Mouse (Mus musculus) kidney, embryonic 16.5 days (tissue): Measurements from ENCODE around the gene Pla2r1. TPM values are rescaled to one million over a fixed set of nuclear protein-coding genes. Genes with fewer than 3 reads are reported as not detected.

Experiments
- ATAC-seq: fragments of 200-750 bp; cut with Nextera tagmentation; 2 replicates; pipeline ENCODE4 v1.8.0; 2017; ENCODE audit warnings: moderate TSS enrichment; ENCODE audit not compliant: low FRiP score, low TSS enrichment
- H3K27ac ChIP-seq: fragments of 300-500 bp; sonication (generic); 2 replicates; pipeline ENCODE4 v1.5.1; 2014; ENCODE audit warnings: low read length
- H3K27me3 ChIP-seq: fragments of 300-500 bp; sonication (generic); 2 replicates; pipeline ENCODE4 v1.6.1; 2014; ENCODE audit warnings: low read length, control low read depth, mixed read lengths; ENCODE audit not compliant: insufficient read depth
- H3K36me3 ChIP-seq: fragments of 300-500 bp; sonication (generic); 2 replicates; pipeline ENCODE4 v1.6.1; 2014; ENCODE audit warnings: low read length, control low read depth, mixed read lengths; ENCODE audit not compliant: insufficient read depth
- H3K4me1 ChIP-seq: fragments of 300-500 bp; sonication (generic); 2 replicates; pipeline ENCODE4 v1.6.1; 2014; ENCODE audit warnings: low read length, control low read depth, mixed read lengths; ENCODE audit not compliant: insufficient read depth
- H3K4me2 ChIP-seq: fragments of 300-500 bp; sonication (generic); replicated peaks from 2 replicates; pipeline ENCODE4 v1.6.1; 2014; ENCODE audit warnings: low read depth, low read length
- H3K4me3 ChIP-seq: fragments of 300-500 bp; sonication (generic); 2 replicates; pipeline ENCODE4 v1.5.1; 2014; ENCODE audit warnings: mild to moderate bottlenecking, low read length
- H3K9ac ChIP-seq: fragments of 300-500 bp; sonication (generic); replicated peaks from 2 replicates; pipeline ENCODE4 v1.6.1; 2014; ENCODE audit warnings: low read length
- H3K9me3 ChIP-seq: fragments of 300-500 bp; sonication (generic); 2 replicates; pipeline ENCODE4 v1.6.1; 2016; ENCODE audit warnings: low read length, control low read depth
- WGBS: fragments of 180-500 bp; shearing (Covaris S2); extraction: QIAGEN DNeasy Blood & Tissue Kit; methylation state at CpG from one replicate; pipeline ENCODE4 v1.1.7; 2014; 5-methylcytosine and 5-hydroxymethylcytosine counted together
- polyA plus RNA-seq: library from polyadenylated mRNA; unstranded; fragments of >200 nt; fragmentation: Nextera tagmentation; extraction: Ambion mirVana; gene quantifications from 2 replicates; pipeline ENCODE4 v1.2.1, GENCODE M21; 2015

Gene Pla2r1
- polyA plus RNA-seq, 1 experiment from 2014 or later = 3.5 TPM

DNA sequence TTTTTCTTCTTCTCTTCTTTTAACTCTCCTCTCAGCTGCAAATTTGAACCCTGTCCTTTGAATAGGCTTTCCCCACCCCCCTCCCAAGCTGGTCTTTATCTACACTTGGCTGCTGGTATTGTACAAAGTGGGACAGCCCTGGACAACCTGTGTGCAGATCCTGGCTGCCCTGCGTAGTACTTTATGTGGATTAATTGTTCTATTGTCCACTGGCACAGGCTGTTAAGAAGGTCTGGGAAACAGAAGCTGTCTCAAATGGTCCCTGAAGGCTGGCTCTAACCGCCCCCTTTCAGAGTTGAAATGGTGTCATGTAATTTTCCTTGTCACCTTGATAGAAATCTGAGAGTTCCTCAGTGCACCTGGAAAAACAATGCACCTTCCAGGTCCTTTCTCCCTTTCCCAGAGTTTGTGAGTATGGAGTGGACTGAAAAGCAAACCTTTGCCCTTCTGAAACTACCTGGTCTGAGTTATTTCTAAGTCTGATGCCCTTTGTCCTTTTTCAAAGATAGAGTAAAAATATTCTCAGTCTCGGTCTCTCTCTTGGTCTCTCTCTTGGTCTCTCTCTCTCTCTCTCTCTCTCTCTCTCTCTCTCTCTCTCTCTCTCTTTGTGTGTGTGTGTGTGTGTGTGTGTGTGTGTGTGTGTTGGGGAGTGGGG lies 101.9 kb downstream of the Pla2r1 start:
- Histone ChIP-seq H3K4me3 (no peak overlapping the region), H3K4me2 (no peak overlapping the region), H3K9me3 (no peaks in the 10 kb centered on the region), H3K36me3 (no peaks in the 10 kb centered on the region), H3K9ac (no peak overlapping the region), H3K27ac (no peak overlapping the region), H3K27me3 (no peaks in the 10 kb centered on the region), H3K4me1 (no peaks in the 10 kb centered on the region)
- no peak for ATAC-seq
- 43% methylated on average over 3 of the region's 3 CpGs for WGBS

GRCm38 (mm10) chr2:60449732-60450131 lies 103.4 kb downstream of the Pla2r1 start:
- Histone ChIP-seq H3K27ac (no peak overlapping the region), H3K4me1 (peaks cover under 1% of the 10 kb centered on the region; the same call in 1 of the 2 replicates), H3K4me2 (no peak overlapping the region), H3K27me3 (no peaks in the 10 kb centered on the region), H3K4me3 (no peak overlapping the region), H3K9me3 (no peaks in the 10 kb centered on the region), H3K36me3 (no peaks in the 10 kb centered on the region), H3K9ac (no peak overlapping the region)
- ATAC-seq = no peak
- WGBS = 65% methylated on average over 6 of the region's 6 CpGs

DNA sequence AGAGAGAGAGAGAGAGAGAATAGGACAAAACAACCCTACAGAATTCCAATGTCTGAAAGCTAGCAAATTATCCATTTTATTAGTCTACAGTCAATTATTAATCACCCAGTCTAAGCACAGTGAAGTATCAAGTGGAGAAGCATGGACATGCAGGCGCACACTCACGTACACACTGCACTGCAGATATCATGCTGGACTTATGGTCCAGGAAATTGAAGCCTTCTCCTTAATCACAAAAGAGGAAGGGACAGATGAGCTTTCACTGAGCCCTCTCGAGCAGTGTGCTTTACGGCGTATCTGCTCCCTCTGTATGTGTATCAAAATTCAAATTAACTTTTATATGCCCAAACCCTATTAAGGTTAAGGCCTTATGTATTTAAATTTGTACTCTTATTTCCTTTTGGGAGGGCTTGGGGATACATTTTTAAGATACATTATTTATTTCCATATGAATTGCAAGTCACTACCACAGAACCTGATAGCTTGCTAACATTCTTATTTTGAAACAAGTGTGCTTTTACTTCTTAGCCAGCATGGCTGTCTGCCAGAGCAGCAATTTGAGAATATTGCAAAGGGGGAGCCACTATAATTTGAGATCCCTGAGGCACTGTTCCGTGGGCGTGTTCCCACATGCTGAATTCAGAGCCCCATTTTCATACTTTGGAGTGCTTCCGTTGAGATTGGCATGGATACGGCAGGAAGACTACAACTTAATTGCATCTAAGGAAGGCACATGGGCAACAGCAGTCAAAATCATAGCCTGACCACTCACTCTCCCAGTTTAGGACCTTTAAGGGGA lies 108.2 kb downstream of the Pla2r1 start:
- no peak overlapping the region for H3K9ac ChIP-seq

GRCm38 (mm10) chr2:60443279-60443678 lies 109.8 kb downstream of the Pla2r1 start:
- Histone ChIP-seq H3K4me3 (no peak overlapping the region), H3K9ac (no peak overlapping the region), H3K4me2 (no peak overlapping the region), H3K27ac (no peak overlapping the region), H3K9me3 (no peaks in the 10 kb centered on the region), H3K4me1 (peaks cover 4% of the 10 kb centered on the region; the same call in 1 of the 2 replicates), H3K27me3 (no peaks in the 10 kb centered on the region), H3K36me3 (no peaks in the 10 kb centered on the region)
- 93% methylated on average over 7 of the region's 7 CpGs for WGBS
- ATAC-seq = no peak

More for the DNA sequence above, 108.2 kb downstream of the Pla2r1 start:
- Histone ChIP-seq H3K4me3 (no peak overlapping the region), H3K36me3 (no peaks in the 10 kb centered on the region), H3K27ac (no peak overlapping the region), H3K4me1 (peaks cover 4% of the 10 kb centered on the region; the same call in 1 of the 2 replicates), H3K27me3 (no peaks in the 10 kb centered on the region), H3K4me2 (no peak overlapping the region), H3K9me3 (no peaks in the 10 kb centered on the region)
- 0 out of 2 replicates have a peak, but pooled peaks have one; percentile 23 for ATAC-seq
- 39% methylated on average over 9 of the region's 9 CpGs for WGBS

DNA sequence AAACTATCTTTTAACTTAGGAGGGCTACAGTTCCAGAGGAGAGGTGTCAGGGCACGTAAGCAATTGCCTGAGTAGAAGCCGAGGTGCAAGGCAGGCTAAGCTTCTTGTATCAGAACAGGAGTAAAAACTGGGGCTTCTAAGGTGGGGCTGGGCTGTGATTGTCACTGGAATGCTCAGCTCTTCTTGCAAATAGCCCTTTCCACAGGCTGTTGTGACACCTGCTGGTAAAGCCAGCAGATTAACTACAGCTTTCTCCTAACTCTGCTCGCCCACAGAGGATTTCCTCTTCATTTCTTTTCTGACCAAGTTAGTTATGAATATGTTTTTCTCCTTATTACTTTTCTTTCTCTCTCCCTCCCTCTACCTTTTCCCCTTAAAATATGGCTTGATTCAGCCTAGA lies 111.2 kb downstream of the Pla2r1 start:
- Histone ChIP-seq H3K9ac (no peak overlapping the region), H3K4me1 (peaks cover 4% of the 10 kb centered on the region), H3K9me3 (no peaks in the 10 kb centered on the region), H3K36me3 (no peaks in the 10 kb centered on the region), H3K4me3 (no peak overlapping the region), H3K27ac (no peak overlapping the region), H3K4me2 (no peak overlapping the region), H3K27me3 (no peaks in the 10 kb centered on the region)
- 45% methylated on average over 3 of the region's 3 CpGs for WGBS
- ATAC-seq = no peak

- ATAC-seq = peak; percentile 86; the same call in 1 of the 2 replicates
Measured at GRCm38 (mm10) chr2:60436802-60437201, 116.3 kb downstream of the Pla2r1 start.

DNA sequence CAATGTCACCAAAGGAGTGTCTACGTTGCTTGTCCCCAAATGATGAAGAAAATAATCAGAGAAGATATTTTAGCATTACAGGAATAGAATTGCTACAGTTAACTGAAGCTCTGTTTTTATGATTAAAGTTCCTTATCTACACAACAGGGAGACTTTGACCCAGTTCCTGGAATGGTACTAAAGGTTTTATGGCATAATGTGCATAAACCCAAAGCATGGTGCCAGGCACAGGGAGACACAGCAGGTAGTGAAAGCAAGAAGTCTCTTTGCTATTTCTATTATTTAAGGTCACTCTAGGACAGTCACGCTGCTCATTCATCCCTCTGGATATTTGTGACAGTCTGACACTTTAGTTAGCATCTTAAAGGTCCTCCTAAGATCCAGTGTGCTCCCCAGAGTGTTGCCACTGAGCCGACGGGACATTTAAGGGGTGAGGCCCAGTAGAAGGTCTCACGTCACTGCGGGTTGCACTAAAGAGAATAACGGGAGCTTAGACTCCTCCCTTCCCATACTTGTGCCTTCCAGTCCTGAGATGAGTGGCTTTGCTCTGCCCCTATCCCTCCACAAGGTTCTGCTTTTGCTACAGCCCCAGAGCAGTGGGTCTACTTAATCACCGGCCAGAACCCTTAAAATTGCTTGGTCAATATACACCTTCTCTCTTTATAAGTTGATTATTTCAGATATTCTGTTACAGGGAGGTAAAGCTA lies 122.6 kb downstream of the Pla2r1 start:
- 69% methylated on average over 8 of the region's 8 CpGs for WGBS
- H3K9ac ChIP-seq = no peak overlapping the region

More at GRCm38 (mm10) chr2:60436802-60437201, 116.3 kb downstream of the Pla2r1 start:
- 23% methylated on average over 5 of the region's 5 CpGs for WGBS
- Histone ChIP-seq H3K4me3 (no peak overlapping the region), H3K27me3 (no peaks in the 10 kb centered on the region), H3K36me3 (no peaks in the 10 kb centered on the region), H3K9ac (no peak overlapping the region), H3K27ac (no peak overlapping the region), H3K9me3 (no peaks in the 10 kb centered on the region), H3K4me1 (no peaks in the 10 kb centered on the region; the same call in 1 of the 2 replicates), H3K4me2 (no peak overlapping the region)

DNA sequence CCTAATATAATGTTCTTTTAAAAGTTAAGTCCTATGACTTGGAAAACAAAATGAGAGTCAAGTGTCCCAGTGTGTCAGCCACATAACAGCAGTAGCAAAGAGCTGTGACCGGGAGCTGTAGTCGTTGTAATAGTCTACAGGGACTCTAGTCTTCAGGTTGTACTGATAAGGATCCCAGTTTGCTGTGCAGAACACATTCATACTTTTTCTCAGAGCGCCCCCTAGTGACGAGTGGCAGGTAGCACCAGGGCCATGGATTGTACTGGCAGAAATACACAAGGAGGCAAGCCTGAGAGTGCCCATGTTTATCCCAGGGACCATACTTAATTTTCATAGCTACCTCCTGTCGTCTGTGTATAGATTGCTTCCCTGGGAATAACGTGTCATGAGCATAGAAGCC lies 135.0 kb downstream of the Pla2r1 start:
- ATAC-seq = peak; percentile 79
- Histone ChIP-seq H3K27ac (no peak overlapping the region), H3K4me2 (no peak overlapping the region), H3K9ac (no peak overlapping the region), H3K27me3 (no peaks in the 10 kb centered on the region), H3K4me1 (peaks cover 7% of the 10 kb centered on the region), H3K9me3 (no peaks in the 10 kb centered on the region), H3K36me3 (no peaks in the 10 kb centered on the region), H3K4me3 (no peak overlapping the region)
- WGBS = 7% methylated on average over 6 of the region's 6 CpGs

More for the DNA sequence above, 122.6 kb downstream of the Pla2r1 start:
- Histone ChIP-seq H3K27ac (no peak overlapping the region), H3K27me3 (no peaks in the 10 kb centered on the region), H3K4me2 (no peak overlapping the region), H3K9me3 (no peaks in the 10 kb centered on the region), H3K4me1 (no peaks in the 10 kb centered on the region), H3K4me3 (no peak overlapping the region), H3K36me3 (no peaks in the 10 kb centered on the region)
- no peak for ATAC-seq

GRCm38 (mm10) chr2:60414334-60414733 lies 138.8 kb downstream of the Pla2r1 start:
- Histone ChIP-seq H3K4me1 (peaks cover 16% of the 10 kb centered on the region), H3K4me2 (peak overlapping the region; percentile 18; the same call in 1 of the 2 replicates), H3K9me3 (no peaks in the 10 kb centered on the region), H3K9ac (no peak overlapping the region), H3K27ac (no peak overlapping the region), H3K27me3 (no peaks in the 10 kb centered on the region), H3K36me3 (no peaks in the 10 kb centered on the region), H3K4me3 (no peak overlapping the region)
- 37% methylated on average over 8 of the region's 8 CpGs for WGBS
- peak; percentile 62; the same call in 1 of the 2 replicates for ATAC-seq
